Mouse (Mus musculus) erythroblast, embryonic 14.5 days (primary cell): ENCODE measurements around the gene Cops9.

ENCODE experiments used
- GATA1 ChIP-seq: IDR thresholded peaks from 2 replicates; pipeline ENCODE4 v1.6.1; 2012; ENCODE audit warnings: low read length, inconsistent platforms, mixed read lengths
- TAL1 ChIP-seq: IDR thresholded peaks from 3 replicates; pipeline ENCODE4 v1.6.1; 2012; ENCODE audit warnings: low read length, inconsistent platforms, mixed read lengths

DNA sequence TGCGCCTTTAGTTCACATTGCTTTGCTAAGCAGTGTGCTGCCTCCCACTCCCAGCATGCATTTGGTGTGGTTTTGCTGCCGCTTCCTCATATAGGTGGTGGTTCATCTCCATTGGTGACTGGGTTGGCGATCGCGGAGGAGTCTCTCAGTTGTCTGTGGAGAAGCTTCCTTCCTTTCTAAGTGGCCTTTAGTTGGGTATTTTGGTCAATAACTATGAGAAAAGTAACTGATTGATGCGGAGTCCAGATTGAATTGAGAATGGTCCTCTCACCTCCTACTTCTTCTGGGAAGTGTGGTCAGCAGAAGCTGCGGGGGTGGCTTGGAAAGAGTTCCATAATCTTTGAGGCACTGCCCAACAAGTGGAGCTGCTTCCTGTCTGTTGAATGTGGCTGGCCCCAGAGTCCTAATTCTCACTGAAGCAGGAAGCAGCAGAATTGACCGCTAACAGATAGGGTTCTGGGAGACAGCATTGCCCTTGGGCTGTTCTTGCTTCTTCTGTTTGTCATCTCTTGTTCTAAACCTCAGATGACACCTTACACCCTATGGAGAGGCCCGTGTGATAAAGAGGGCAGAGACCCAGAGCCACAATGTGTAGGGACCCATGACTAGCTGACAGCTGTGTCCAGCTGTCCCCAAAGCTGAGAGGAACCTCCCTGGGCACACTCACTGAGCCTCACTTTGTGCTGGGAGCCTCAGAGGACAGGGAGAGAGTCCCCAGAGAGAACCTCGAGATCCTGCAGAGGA, 34.3 kb upstream of the Cops9 start:
- no peak for TF ChIP-seq GATA1
- no peak for TF ChIP-seq TAL1
